Comparison of ENCODE assay signal across 20 mouse cellular contexts in genomic region chr3:109807211-109807934, GRCm38 (mm10).
DNase-seq lines count a peak whose midpoint lies in the region; ATAC-seq and TF ChIP-seq lines count a peak whose summit lies in the region.
"Had no signal": no experiment of that assay in that cellular context is flagged by ENCODE, and none has a peak within 500 bp of the region (broad histone marks: within the 10 kb centered on the region; RNA-seq: fewer than 3 reads in every experiment).

No protein-coding gene starts in this region.

- no peak overlapping the region for H3K9ac ChIP-seq in midbrain, embryonic 11.5 days (ENCODE audit: low read length)
- H3K9ac ChIP-seq: embryonic facial prominence, embryonic 15.5 days; kidney, embryonic 15.5 days; neural tube, embryonic 13.5 days had no signal

- H3K27ac ChIP-seq in midbrain, embryonic 11.5 days (ENCODE audit: low read depth, low read length) = no peak overlapping the region
- no peak overlapping the region for H3K27ac ChIP-seq in midbrain, embryonic 10.5 days (replicated peaks)
- H3K27ac ChIP-seq in layer of hippocampus, adult 2 months = no peak overlapping the region
- H3K27ac ChIP-seq: embryonic facial prominence, embryonic 15.5 days; kidney, embryonic 15.5 days; neural tube, embryonic 13.5 days had no signal

- no peak overlapping the region for H3ac ChIP-seq in myocyte (ENCODE audit: control insufficient read depth, insufficient read length)

- no peaks in the 10 kb centered on the region for H3K27me3 ChIP-seq in midbrain, embryonic 11.5 days (ENCODE audit: control insufficient read depth, insufficient read depth, low read length)
- no peaks in the 10 kb centered on the region for H3K27me3 ChIP-seq in midbrain, embryonic 10.5 days (ENCODE audit: low read depth, poor library complexity, severe bottlenecking)
- H3K27me3 ChIP-seq in myocyte (ENCODE audit: control insufficient read depth, insufficient read depth, insufficient read length) = no peaks in the 10 kb centered on the region
- H3K27me3 ChIP-seq: embryonic facial prominence, embryonic 15.5 days; kidney, embryonic 15.5 days; neural tube, embryonic 13.5 days had no signal

- H3K9me3 ChIP-seq in midbrain, embryonic 11.5 days (ENCODE audit: control insufficient read depth, low read length) = no peaks in the 10 kb centered on the region
- H3K9me3 ChIP-seq in midbrain, embryonic 10.5 days (replicated peaks) = no peaks in the 10 kb centered on the region
- H3K9me3 ChIP-seq: embryonic facial prominence, embryonic 15.5 days; kidney, embryonic 15.5 days; neural tube, embryonic 13.5 days had no signal

- H3K4me3 ChIP-seq in midbrain, embryonic 11.5 days (ENCODE audit: low read depth, low read length) = no peak overlapping the region
- no peak overlapping the region for H3K4me3 ChIP-seq in midbrain, embryonic 10.5 days
- H3K4me3 ChIP-seq in myocyte = no peak overlapping the region
- H3K4me3 ChIP-seq in layer of hippocampus, adult 2 months = no peak overlapping the region
- H3K4me3 ChIP-seq: embryonic facial prominence, embryonic 15.5 days; kidney, embryonic 15.5 days; neural tube, embryonic 13.5 days had no signal

- H3K79me2 ChIP-seq in myocyte (ENCODE audit: control insufficient read depth, insufficient read depth) = no peaks in the 10 kb centered on the region

- peak; percentile 62 for ATAC-seq in midbrain, embryonic 11.5 days (ENCODE audit: low FRiP score)
- ATAC-seq: CD4-positive, CD25-positive, alpha-beta regulatory T cell, adult 4 months; intestine, postnatal 0 days had no signal

- H3K4me2 ChIP-seq in midbrain, embryonic 11.5 days = no peak overlapping the region
- peak overlapping the region; percentile 9 for H3K4me2 ChIP-seq in myocyte (ENCODE audit: low read depth)
- H3K4me2 ChIP-seq: embryonic facial prominence, embryonic 15.5 days; kidney, embryonic 15.5 days; liver, embryonic 11.5 days; neural tube, embryonic 13.5 days had no signal

- no peaks in the 10 kb centered on the region; the same call in 1 of the 2 replicates for H3K4me1 ChIP-seq in midbrain, embryonic 11.5 days (ENCODE audit: control insufficient read depth, insufficient read depth, low read length)
- peaks cover 7% of the 10 kb centered on the region for H3K4me1 ChIP-seq in midbrain, embryonic 10.5 days
- H3K4me1 ChIP-seq: embryonic facial prominence, embryonic 15.5 days; kidney, embryonic 15.5 days had no signal

- no peak for TF ChIP-seq CTCF in layer of hippocampus, adult 2 months (conservative IDR thresholded peaks at IDR 0.05)

- no peak for DNase-seq in midbrain, embryonic 11.5 days (ENCODE audit: low spot score, missing footprints)
- DNase-seq in midbrain, embryonic 10.5 days (ENCODE audit: low spot score) = no peak
- DNase-seq in NIH3T3 (ENCODE audit: low read depth) = peak; percentile 6
- peak; percentile 16 for DNase-seq in embryo, embryonic 11 days
- no peak for DNase-seq in layer of hippocampus, adult 2 months (ENCODE audit: low spot score in 2 of 2)
- no peak for DNase-seq in cerebellum, postnatal 4 days (ENCODE audit: low spot score in 2 of 2)
- DNase-seq: adrenal gland, postnatal 14 days; cerebellum, adult 18-20 months; cerebellum, postnatal 36 days; lung, adult 18-20 months; lung, postnatal 14 days; right cerebral cortex, postnatal 14 days; spleen, adult 18-20 months had no signal

- 76% methylated on average over 6 of the region's 6 CpGs for WGBS in midbrain, embryonic 11.5 days
- 82% methylated on average over 6 of the region's 6 CpGs for WGBS in midbrain, embryonic 10.5 days

- H3K36me3 ChIP-seq in midbrain, embryonic 11.5 days (ENCODE audit: control insufficient read depth, insufficient read depth, low read length) = no peaks in the 10 kb centered on the region
- no peaks in the 10 kb centered on the region for H3K36me3 ChIP-seq in midbrain, embryonic 10.5 days
- H3K36me3 ChIP-seq in myocyte (ENCODE audit: control insufficient read depth, insufficient read depth) = no peaks in the 10 kb centered on the region
- H3K36me3 ChIP-seq: embryonic facial prominence, embryonic 15.5 days; kidney, embryonic 15.5 days; neural tube, embryonic 13.5 days had no signal

- TF ChIP-seq POLR2A in myocyte (IDR thresholded peaks at IDR 0.05; ENCODE audit: insufficient read length, low read depth) = no peak

TF ChIP-seq in myocyte, 11 proteins besides CTCF, POLR2A, EP300 and RAD21:
- TF ChIP-seq MYOD1 (IDR thresholded peaks at IDR 0.05; ENCODE audit: control insufficient read depth in 1 of 3, insufficient read length in 2 of 3, low read depth in 2 of 3) (peak in 2 of 3 experiments; percentile 9 to 23), REST (IDR thresholded peaks at IDR 0.05; ENCODE audit: insufficient read depth, insufficient read length) (no peak)
TF ChIP-seq in myocyte: peak in this region for 1.

Comparison
In these comparisons a context has a peak if more than half of its experiments do, and no peak if none do; other contexts are left out.
1. DNase-seq: peak in NIH3T3 (single experiment) and embryo, embryonic 11 days (single experiment); none in midbrain, embryonic 11.5 days (single experiment), midbrain, embryonic 10.5 days (single experiment), layer of hippocampus, adult 2 months (0 of 2) and cerebellum, postnatal 4 days (0 of 2).